Mouse (Mus musculus): ENCODE measurements around the gene Ppp2r5e.
A peak's percentile ranks its signal among the peaks of the same experiment; 100 is the strongest.

Ppp2r5e gene

DNA sequence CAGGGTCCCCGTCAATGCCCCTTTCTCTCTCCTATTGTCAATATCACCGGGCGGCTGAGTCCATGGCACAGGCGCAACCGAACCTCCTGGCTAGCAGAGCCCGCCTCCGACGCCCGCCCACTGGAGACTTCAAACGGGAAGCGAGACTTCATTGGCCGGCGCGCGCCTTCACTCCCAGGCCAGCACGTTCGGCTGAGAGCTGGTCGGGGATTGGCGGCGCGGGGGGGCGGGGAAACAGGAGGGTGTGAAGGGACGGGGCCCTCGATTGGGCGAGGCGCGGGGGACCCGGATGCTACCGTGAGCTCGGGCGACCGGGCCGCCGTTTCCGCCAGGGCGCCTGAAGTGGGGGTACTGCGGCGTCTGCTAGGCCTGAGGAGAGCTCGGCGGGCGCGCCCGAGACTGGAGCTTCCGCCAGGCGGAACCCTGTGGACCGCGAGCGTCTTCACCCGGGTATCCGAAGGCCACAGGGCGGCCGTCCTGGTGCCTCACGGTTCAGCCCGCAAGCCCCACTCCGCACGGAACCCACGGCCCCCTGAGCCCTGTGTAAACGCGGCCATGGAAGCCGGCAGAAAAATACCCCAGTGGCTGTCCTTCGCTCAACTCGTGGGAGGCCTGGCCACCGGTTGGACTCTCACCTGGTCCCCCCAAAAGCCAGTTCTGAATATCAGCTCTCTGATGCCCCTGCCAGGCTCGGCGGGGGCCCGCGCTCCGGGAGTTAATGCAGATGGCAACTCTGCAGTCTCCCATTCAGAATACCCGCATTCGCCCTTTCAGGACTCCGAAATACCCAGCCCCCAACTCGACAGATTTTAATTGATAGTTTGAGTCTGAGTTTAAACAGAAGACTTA lies at the start of gene Ppp2r5e:
Ppp2r5e (minus strand) TSS at position 92 of the 849 bp plus-strand sequence.
- peak; percentile 100 for DNase-seq

DNA sequence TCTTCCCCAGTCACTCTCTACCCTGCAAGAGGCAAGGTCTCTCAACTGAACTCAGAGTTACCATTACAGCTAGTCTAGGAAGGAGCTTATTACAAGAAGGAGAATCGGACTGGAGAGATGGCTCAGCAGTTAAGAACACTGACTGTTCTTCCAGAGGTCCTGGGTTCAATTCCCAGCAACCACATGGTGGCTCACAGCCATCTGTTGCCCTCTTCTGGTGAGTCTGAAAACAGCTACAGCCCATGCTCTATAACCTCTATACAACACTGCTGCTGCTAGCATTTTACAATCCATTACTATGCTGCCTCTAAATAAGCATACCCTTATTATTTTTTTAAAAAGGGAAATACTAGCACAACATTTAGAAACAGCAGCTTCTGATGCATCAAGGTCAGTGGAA lies 49.7 kb upstream of the Ppp2r5e start:
- DNase-seq: no peak

GRCm38 (mm10) chr12:75641726-75642125 lies 45.7 kb upstream of the Ppp2r5e start:
- no peak for DNase-seq

GRCm38 (mm10) chr12:75638345-75638744 lies 42.3 kb upstream of the Ppp2r5e start:
- no peak for DNase-seq

DNA sequence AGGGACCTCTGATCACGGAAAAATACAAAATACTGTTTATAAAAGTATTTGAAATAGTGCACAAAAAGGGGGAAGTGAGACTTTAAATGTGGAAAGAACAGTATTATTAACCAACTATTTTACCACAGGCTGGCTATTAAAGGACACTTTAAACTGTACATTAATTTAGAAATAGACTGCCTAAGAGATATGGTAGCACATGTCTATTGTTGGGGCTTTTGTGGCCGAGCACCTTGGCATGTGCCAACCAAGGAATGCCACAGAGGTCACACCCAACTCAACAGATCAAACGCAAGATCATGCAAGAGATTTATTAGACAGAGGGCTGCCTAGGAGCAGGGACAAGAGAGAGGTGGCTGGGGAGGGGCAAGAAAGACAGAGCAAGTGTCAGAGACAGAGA lies 41.1 kb upstream of the Ppp2r5e start:
- no peak for DNase-seq

GRCm38 (mm10) chr12:75635771-75636430 lies 39.9 kb upstream of the Ppp2r5e start:
- DNase-seq: no peak

GRCm38 (mm10) chr12:75629618-75630017 lies 33.6 kb upstream of the Ppp2r5e start:
- no peak for DNase-seq

GRCm38 (mm10) chr12:75623292-75623691 lies 27.2 kb upstream of the Ppp2r5e start:
- no peak for DNase-seq

DNA sequence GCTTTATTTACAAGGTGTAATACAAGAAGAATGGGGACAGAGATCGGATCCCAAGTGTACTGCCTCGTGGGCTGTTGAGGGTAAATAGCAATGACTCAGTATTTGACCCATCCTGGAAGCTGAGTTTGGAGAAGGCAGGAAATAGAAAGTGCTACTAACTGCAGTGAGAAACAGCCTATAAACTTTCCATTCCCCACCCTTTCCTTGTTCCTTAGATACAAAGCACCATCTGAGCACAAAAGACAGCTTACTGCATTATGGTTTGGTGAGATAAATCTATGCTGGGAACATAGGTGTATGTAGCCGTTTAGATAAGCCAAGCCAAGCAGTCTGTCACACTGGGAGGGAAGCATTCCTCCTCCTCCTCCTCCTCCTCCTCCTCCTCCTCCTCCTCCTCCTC lies 26.8 kb upstream of the Ppp2r5e start:
- DNase-seq: no peak

- DNase-seq: peak in 1 of 2 experiments; percentile 11
These were observed 20.8 kb upstream of the Ppp2r5e start for GRCm38 (mm10) chr12:75616841-75617240.

DNA sequence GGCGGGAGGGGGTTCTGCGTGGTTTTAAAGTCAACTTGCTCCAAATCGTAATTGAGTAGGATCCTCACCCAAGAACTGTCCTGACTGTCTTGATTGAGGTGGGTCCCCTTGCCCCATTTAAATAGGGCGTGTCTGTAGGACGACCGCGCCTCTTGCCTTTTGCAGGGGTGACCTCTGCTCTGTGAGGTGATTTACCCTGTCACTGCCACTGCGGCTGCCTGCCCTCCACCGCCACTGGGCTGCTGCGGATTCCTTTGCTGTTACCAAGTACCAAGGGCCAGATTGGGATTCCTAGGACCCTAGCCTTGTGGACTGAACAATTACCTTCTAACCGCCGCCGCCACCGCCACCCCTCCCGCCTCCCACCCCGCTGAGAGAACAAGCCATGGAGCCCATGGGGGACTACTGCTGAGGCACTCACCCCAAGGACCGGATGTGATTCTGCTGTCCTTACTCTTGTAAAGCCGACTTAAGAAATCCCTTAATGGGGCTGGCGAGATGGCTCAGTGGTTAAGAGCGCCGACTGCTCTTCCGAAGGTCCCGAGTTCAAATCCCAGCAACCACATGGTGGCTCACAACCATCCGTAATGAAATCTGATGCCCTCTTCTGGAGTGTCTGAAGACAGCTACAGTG lies 20.2 kb upstream of the Ppp2r5e start:
- peak; percentile 41 to 60 for DNase-seq

GRCm38 (mm10) chr12:75615556-75615955 lies 19.5 kb upstream of the Ppp2r5e start:
- peak in 1 of 2 experiments; percentile 11 for DNase-seq

- DNase-seq: no peak
These were observed 16.7 kb upstream of the Ppp2r5e start for GRCm38 (mm10) chr12:75612711-75613110.

- peak; percentile 56 to 72 for DNase-seq
These were observed 3.4 kb upstream of the Ppp2r5e start for GRCm38 (mm10) chr12:75599490-75599889.

- no peak for DNase-seq
These were observed 2.9 kb upstream of the Ppp2r5e start for GRCm38 (mm10) chr12:75598988-75599387.

DNA sequence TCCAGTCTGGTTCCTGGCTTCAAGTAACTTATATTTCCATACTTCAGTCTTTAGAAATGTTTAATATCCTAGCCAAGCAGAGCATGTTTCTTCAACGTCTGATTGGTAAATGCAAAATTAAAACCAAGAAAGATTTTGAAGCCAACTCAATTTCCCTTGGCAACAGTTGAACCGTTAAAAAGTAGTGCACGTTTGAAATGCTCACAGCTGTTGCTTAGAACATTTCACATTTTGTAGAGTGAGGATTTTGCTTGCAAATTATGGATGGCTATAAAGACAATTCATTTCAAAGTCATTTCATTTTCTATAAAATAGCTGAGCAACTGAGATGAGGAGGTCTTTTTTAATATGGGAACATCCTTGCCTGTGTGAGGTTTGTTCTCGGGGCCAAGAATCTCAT lies 1.7 kb upstream of the Ppp2r5e start:
- DNase-seq: no peak

DNA sequence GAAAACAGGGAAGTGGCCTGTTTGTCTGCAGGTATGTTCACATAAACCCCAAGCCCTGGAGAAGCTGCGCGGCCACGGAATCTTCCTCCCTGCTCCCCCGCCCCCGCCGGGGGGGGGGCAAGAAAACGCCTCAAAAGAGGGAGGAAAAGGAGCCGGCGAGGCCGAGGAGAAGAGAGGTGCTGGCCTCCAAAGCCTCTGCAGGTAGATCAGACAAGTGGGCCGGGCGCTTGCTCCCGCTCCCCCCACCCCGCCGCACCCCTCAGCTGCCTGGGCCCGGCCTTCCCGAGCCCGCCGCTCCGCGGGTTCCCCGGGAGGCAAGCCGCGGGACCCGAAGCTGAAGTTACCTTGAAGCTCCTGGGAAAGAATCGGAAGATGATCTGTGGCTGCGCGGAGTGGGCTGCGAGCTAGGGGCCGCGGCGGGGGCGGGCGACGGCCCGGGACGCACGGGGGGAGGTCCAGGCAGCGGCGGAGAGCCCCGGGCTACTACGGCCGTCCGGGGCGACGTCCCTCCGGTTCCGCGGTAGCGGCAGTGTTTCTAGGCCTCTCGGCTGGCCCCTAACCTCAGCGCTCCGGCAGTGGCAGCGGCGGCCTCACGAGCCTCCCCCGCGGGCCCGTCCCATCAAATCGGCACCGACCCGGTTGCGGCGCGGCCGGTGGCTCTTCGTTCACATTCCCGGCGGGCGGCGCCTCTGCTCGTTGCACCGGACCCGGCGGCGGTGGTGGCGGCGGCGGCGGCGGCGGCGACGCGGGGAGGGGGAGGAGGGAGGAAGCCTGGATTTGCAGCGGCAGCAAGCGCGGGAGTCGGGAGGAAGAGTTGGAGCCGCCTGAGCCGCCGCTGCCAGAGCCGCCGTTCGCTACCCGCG lies 523 bp downstream of the Ppp2r5e start:
- DNase-seq: peak; percentile 48 to 64

DNA sequence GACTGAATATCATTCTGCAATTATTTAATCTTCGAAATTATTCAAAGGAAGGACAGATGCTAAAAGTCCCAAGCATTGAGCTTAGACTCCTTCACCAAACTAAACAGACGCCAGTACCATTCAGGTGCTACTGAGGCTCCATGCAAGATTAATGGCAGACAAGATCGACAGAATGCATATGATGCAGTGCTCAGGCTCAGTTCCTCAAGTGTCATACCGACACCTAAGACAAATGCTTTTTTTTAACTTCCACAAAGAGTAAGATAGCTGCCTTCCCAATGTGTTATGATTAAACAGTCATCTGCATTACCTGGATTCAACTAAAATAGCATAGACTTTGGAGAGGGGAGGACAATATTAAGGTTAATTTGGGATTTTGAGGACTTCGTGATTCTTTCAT lies 1.6 kb downstream of the Ppp2r5e start:
- no peak for DNase-seq

GRCm38 (mm10) chr12:75593817-75594216 lies 2.2 kb downstream of the Ppp2r5e start:
- DNase-seq: no peak

GRCm38 (mm10) chr12:75587501-75587900 lies 8.5 kb downstream of the Ppp2r5e start:
- no peak for DNase-seq

DNA sequence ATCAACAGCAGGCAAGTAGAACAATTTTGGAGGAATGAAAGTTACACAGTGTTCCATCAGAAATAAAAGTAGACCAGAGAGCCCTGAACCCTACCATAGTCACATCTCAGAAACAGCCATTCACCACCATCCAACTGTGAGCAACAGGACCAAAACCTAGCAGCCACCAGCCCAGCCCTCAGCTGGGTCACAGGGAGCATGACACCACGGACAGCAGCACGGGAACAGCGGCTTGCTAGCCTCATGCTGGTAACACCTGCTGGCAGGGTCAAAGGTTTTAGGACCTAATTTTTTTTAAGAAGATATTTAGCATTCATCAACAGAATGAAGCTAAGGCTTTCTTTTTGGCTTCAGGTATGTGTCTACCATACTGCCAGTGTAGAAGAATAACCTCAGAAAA lies 12.3 kb downstream of the Ppp2r5e start:
- no peak for DNase-seq

GRCm38 (mm10) chr12:75579076-75579475 lies 17.0 kb downstream of the Ppp2r5e start:
- no peak for DNase-seq

GRCm38 (mm10) chr12:75577255-75577654 lies 18.8 kb downstream of the Ppp2r5e start:
- DNase-seq: no peak
